Mouse (Mus musculus) megakaryocyte, embryonic 14.5 days (primary cell): Measurements from ENCODE around the gene Akna.

ENCODE experiments used
- FLI1 ChIP-seq: IDR thresholded peaks from 2 replicates; pipeline ENCODE4 v1.6.1; 2012; ENCODE audit warnings: low read length, inconsistent platforms, mixed read lengths
- GATA1 ChIP-seq: IDR thresholded peaks from 3 replicates; pipeline ENCODE4 v1.6.1; 2012; ENCODE audit warnings: mixed read lengths, low read length, inconsistent platforms, borderline replicate concordance

- TF ChIP-seq GATA1 (no peak), FLI1 (no peak)
These were observed 28.8 kb downstream of the Akna start for GRCm38 (mm10) chr4:63374331-63374730.
